Mouse (Mus musculus) E14TG2a.4 (cell line): Measurements from ENCODE around the gene Orai1.

ENCODE experiments used
- CTCF ChIP-seq: conservative IDR thresholded peaks from 2 replicates; pipeline ENCODE4 v1.5.1; 2014; ENCODE audit warnings: low read length
- NANOG ChIP-seq: IDR thresholded peaks from 2 replicates; pipeline ENCODE4 v1.6.1; 2014; ENCODE audit warnings: borderline replicate concordance, low read length, mixed read lengths
- POU5F1 ChIP-seq: IDR thresholded peaks from 2 replicates; pipeline ENCODE4 v1.6.1; 2014; ENCODE audit warnings: low read length, borderline replicate concordance

GRCm38 (mm10) chr5:123058251-123059102 is 43.6 kb downstream of the Orai1 start:
- TF ChIP-seq CTCF (no peak), POU5F1 (no peak), NANOG (no peak)
